Mouse (Mus musculus) thymus, adult 2 months (tissue): Measurements from ENCODE around the gene Lgr4. TPM values are rescaled to one million over a fixed set of nuclear protein-coding genes. Genes with fewer than 3 reads are reported as not detected.

Source experiments
- DNase-seq: peaks from one replicate; pipeline ENCODE4 v3.0.0; 2021
- H3K27ac ChIP-seq: fragments of 200-500 bp; 2 replicates; pipeline ENCODE4 v1.5.1; 2012; ENCODE audit warnings: low read length, control low read depth; ENCODE audit not compliant: control insufficient read depth, insufficient read depth
- H3K27me3 ChIP-seq: fragments of 200-500 bp; 2 replicates; pipeline ENCODE4 v1.6.1; 2012; ENCODE audit warnings: mild to moderate bottlenecking, low read length, moderate library complexity, mixed read lengths; ENCODE audit not compliant: control insufficient read depth, insufficient read depth
- H3K36me3 ChIP-seq: fragments of 200-500 bp; 2 replicates; pipeline ENCODE4 v1.6.1; 2012; ENCODE audit warnings: mild to moderate bottlenecking, low read length, moderate library complexity; ENCODE audit not compliant: control insufficient read depth, insufficient read depth
- H3K4me1 ChIP-seq: fragments of 200-500 bp; replicated peaks from 2 replicates; pipeline ENCODE4 v1.6.1; 2012; ENCODE audit warnings: low read length; ENCODE audit not compliant: control insufficient read depth, insufficient read depth
- H3K4me3 ChIP-seq: fragments of 200-500 bp; 2 replicates; pipeline ENCODE4 v1.5.1; 2012; ENCODE audit warnings: mild to moderate bottlenecking, low read length, control low read depth, moderate library complexity; ENCODE audit not compliant: control insufficient read depth, insufficient read depth
- CTCF ChIP-seq: fragments of 200-500 bp; IDR thresholded peaks from 2 replicates; pipeline ENCODE4 v1.5.1; 2012; ENCODE audit warnings: mild to moderate bottlenecking, control low read depth, low read length, moderate library complexity, borderline replicate concordance; ENCODE audit not compliant: control insufficient read depth, poor library complexity, insufficient read depth; ENCODE audit errors: extremely low read depth
- POLR2A ChIP-seq: fragments of 200-500 bp; IDR thresholded peaks from 2 replicates; pipeline ENCODE4 v1.6.1; 2012; ENCODE audit warnings: mild to moderate bottlenecking, low read length, control low read depth, moderate library complexity; ENCODE audit not compliant: control insufficient read depth, poor library complexity, insufficient read depth; ENCODE audit errors: extremely low read depth
- WGBS: fragments of 180-500 bp; shearing (Covaris S2); methylation state at CpG from one replicate; pipeline ENCODE4 v1.1.7; 2018; 5-methylcytosine and 5-hydroxymethylcytosine counted together
- polyA plus RNA-seq: library from polyadenylated mRNA; depleted of rRNA; stranded (reverse); fragments of >200 nt; gene quantifications from 2 replicates; pipeline ENCODE4 v1.2.3, GENCODE M21; 2012

Lgr4 gene
- polyA plus RNA-seq, 1 experiment, result 7.2 TPM

DNA sequence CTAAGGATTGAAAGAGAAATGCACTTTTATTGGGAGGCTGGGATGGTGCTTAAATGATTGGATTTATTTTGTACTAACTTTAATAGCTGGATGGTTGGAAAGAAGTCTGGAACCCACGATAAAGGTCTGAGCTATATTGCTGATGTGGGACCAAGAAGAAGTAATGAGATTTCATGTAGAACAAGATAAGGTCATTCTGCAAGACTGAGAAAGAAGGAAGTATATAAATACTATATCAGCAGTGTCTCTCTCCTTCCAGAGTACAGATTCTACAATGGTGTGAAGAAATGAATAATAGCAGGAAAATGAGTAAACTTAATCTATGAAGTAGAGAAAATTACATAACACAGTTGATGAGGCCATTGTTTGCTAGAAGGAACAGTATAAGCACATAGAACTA lies 103.0 kb downstream of the Lgr4 start:
- no peak for TF ChIP-seq CTCF
- TF ChIP-seq POLR2A, result no peak
- Histone ChIP-seq H3K36me3 (peaks cover 9% of the 10 kb centered on the region; the same call in 1 of the 2 replicates), H3K4me1 (no peaks in the 10 kb centered on the region), H3K27me3 (no peaks in the 10 kb centered on the region), H3K4me3 (no peak overlapping the region), H3K27ac (no peak overlapping the region)
- 94% methylated on average over 1 of the region's 1 CpGs for WGBS
- no peak for DNase-seq

DNA sequence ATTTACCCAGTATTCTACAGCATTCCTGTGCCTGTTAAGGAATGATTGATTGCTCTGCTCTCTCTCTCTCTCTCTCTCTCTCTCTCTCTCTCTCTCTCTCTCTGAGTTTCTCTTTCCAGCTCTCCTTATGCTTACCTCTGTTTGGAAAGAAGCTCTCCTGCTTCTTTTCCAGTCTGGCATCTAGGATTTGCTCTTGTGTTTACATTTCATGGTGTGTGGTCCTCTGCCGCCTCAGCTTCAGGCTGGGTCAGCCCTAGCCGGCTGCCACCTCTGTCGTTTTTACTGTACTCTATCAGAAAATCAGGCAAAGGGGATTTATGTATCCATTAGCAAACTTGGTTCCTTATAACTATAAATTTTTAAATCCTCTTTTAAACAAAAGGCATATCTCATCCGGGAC lies 118.8 kb downstream of the Lgr4 start:
- Histone ChIP-seq H3K4me1 (no peaks in the 10 kb centered on the region), H3K36me3 (peaks cover 8% of the 10 kb centered on the region; the same call in 1 of the 2 replicates), H3K27ac (no peak overlapping the region), H3K27me3 (no peaks in the 10 kb centered on the region), H3K4me3 (no peak overlapping the region)
- DNase-seq, result no peak
- no peak for TF ChIP-seq POLR2A
- TF ChIP-seq CTCF, result no peak
- 87% methylated on average over 4 of the region's 4 CpGs for WGBS

GRCm38 (mm10) chr2:110036665-110037064 lies 119.2 kb downstream of the Lgr4 start:
- no peak for DNase-seq
- H3K27me3 ChIP-seq, result no peaks in the 10 kb centered on the region
- H3K36me3 ChIP-seq, result peaks cover 8% of the 10 kb centered on the region; the same call in 1 of the 2 replicates
- no peak overlapping the region for H3K4me3 ChIP-seq
- WGBS, result 93% methylated on average over 4 of the region's 4 CpGs
- H3K27ac ChIP-seq, result no peak overlapping the region
- TF ChIP-seq POLR2A, result no peak
- no peak for TF ChIP-seq CTCF
- no peaks in the 10 kb centered on the region for H3K4me1 ChIP-seq

- Histone ChIP-seq H3K36me3 (peaks cover 8% of the 10 kb centered on the region; the same call in 1 of the 2 replicates), H3K4me3 (no peak overlapping the region), H3K4me1 (no peaks in the 10 kb centered on the region), H3K27ac (no peak overlapping the region), H3K27me3 (no peaks in the 10 kb centered on the region)
- no peak for TF ChIP-seq POLR2A
- no peak for TF ChIP-seq CTCF
- no peak for DNase-seq
- 99% methylated on average over 2 of the region's 2 CpGs for WGBS
Measured at GRCm38 (mm10) chr2:110037221-110037620, 119.8 kb downstream of the Lgr4 start.

DNA sequence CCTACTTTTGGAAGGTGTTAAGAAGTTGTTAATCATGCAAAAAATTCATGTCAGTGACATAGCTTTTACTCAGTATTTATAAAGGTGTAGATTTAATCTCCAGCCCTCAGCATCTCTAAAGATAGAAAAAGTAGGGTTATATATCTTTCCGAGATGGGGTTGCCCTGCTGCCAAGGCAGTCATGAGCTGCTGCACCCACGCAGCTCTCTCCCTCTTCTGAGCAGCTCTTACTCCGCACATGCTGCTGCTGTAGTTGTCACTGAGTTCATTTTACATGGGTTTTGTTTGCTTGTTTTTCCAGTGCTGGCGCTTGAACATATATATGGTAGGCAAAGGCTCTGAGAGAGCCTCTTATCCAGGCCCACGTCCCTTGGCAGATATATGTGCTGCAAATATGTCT lies 120.9 kb downstream of the Lgr4 start:
- no peak for DNase-seq
- Histone ChIP-seq H3K27me3 (no peaks in the 10 kb centered on the region), H3K27ac (no peak overlapping the region), H3K4me3 (no peak overlapping the region), H3K36me3 (peaks cover 8% of the 10 kb centered on the region; the same call in 1 of the 2 replicates), H3K4me1 (no peaks in the 10 kb centered on the region)
- no peak for TF ChIP-seq CTCF
- TF ChIP-seq POLR2A, result no peak
- 97% methylated on average over 5 of the region's 5 CpGs for WGBS

DNA sequence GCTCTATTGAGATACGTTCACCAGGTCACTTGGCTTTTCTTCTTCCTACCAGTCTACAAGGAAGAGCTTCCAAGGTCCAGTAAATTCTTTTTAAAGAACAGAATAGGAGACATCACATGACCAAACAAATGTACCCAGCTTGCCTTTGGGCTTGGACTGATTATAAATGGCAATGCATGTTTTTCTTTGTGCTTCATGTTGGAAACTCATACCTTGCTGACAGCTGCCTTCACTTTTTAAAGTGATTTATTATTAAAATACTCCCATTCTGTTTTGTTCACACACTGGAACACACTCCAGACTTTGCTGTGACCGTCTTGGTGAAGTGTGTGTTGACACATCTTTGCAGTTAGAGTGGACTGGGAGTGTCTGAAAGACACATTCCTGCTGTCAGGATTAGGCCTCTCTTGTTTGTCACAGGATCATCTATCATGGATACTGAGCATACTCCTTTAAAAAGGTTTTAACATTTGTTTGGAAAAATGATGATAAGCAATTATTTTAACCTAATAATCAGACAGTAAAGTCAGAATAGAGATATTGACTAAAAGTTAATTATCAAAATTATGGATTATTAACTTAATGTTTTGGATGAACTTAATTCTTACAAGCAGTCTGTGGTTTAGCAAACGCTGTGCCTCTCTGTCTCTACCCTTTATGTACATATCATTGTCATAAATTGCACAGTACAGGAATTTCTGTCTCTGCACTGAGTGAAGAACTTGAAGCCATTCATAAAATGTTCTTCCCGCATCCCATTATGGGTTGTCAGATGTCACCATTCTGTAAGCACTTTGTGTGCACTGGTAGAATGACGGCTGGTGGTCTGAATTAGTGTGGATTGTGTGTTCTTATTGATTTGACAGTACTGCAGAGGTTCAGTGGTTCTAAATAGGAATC lies 125.7 kb downstream of the Lgr4 start:
- no peaks in the 10 kb centered on the region for H3K27me3 ChIP-seq
- H3K4me1 ChIP-seq, result no peaks in the 10 kb centered on the region
- H3K27ac ChIP-seq, result no peak overlapping the region
- no peak overlapping the region for H3K4me3 ChIP-seq
- no peak for DNase-seq
- TF ChIP-seq CTCF, result no peak
- no peak for TF ChIP-seq POLR2A
- WGBS, result 97% methylated on average over 5 of the region's 5 CpGs
- no peaks in the 10 kb centered on the region; the same call in 1 of the 2 replicates for H3K36me3 ChIP-seq
